Mouse (Mus musculus) intestine, embryonic 15.5 days (tissue): ENCODE data around the gene Zkscan7. TPM values are rescaled to one million over a fixed set of nuclear protein-coding genes. Genes with fewer than 3 reads are reported as not detected.

Source experiments
- ATAC-seq: fragments of 200-750 bp; cut with Nextera tagmentation; 2 replicates; pipeline ENCODE4 v1.8.0; 2017; ENCODE audit warnings: moderate TSS enrichment, moderate library complexity
- H3K27ac ChIP-seq: fragments of 300-500 bp; sonication (generic); 2 replicates; pipeline ENCODE4 v1.5.1; 2015; ENCODE audit warnings: mild to moderate bottlenecking, inconsistent platforms
- H3K27me3 ChIP-seq: fragments of 300-500 bp; sonication (generic); replicated peaks from 2 replicates; pipeline ENCODE4 v1.6.1; 2015; ENCODE audit warnings: inconsistent platforms
- H3K36me3 ChIP-seq: fragments of 300-500 bp; sonication (generic); 2 replicates; pipeline ENCODE4 v1.6.1; 2015; ENCODE audit warnings: inconsistent platforms
- H3K4me1 ChIP-seq: fragments of 300-500 bp; sonication (generic); replicated peaks from 2 replicates; pipeline ENCODE4 v1.6.1; 2015; ENCODE audit warnings: inconsistent platforms
- H3K4me2 ChIP-seq: fragments of 300-500 bp; sonication (generic); replicated peaks from 2 replicates; pipeline ENCODE4 v1.6.1; 2015; ENCODE audit warnings: mild to moderate bottlenecking, inconsistent platforms
- H3K4me3 ChIP-seq: fragments of 300-500 bp; sonication (generic); replicated peaks from 2 replicates; pipeline ENCODE4 v1.5.1; 2015; ENCODE audit warnings: inconsistent platforms
- H3K9ac ChIP-seq: fragments of 300-500 bp; sonication (generic); 2 replicates; pipeline ENCODE4 v1.6.1; 2015; ENCODE audit warnings: inconsistent platforms
- H3K9me3 ChIP-seq: fragments of 300-500 bp; sonication (generic); 2 replicates; pipeline ENCODE4 v1.6.1; 2016; ENCODE audit warnings: inconsistent platforms
- WGBS: fragments of 180-500 bp; shearing (Covaris S2); methylation state at CpG from one replicate; pipeline ENCODE4 v1.1.7; 2015; 5-methylcytosine and 5-hydroxymethylcytosine counted together
- polyA plus RNA-seq: library from polyadenylated mRNA; unstranded; fragments of >200 nt; fragmentation: Nextera tagmentation; extraction: Ambion mirVana; gene quantifications from 2 replicates; pipeline ENCODE4 v1.2.1, GENCODE M21; 2015

Gene Zkscan7
- polyA plus RNA-seq, 1 experiment from 2014 or later: 2.8 TPM

GRCm38 (mm10) chr9:122922936-122923381 lies 37.5 kb downstream of the Zkscan7 start, which contains the start of gene Zfp105:
TSS of gene Zfp105 (plus strand) at chr9:122923072.
- WGBS: under 1% methylated on average over 43 of the region's 43 CpGs
- H3K9me3 ChIP-seq: no peaks in the 10 kb centered on the region
- peak; percentile 97 for ATAC-seq
- peak within 1 kb of the TSS; percentile 89 for H3K9ac ChIP-seq
- peaks cover 26% of the 10 kb centered on the region for H3K36me3 ChIP-seq
- H3K4me2 ChIP-seq: peak within 1 kb of the TSS; percentile 80
- no peaks in the 10 kb centered on the region for H3K4me1 ChIP-seq
- no peaks in the 10 kb centered on the region for H3K27me3 ChIP-seq
- H3K27ac ChIP-seq: peak within 1 kb of the TSS; percentile 79
- peak within 1 kb of the TSS; percentile 78 for H3K4me3 ChIP-seq

GRCm38 (mm10) chr9:122928915-122929314 lies 43.4 kb downstream of the Zkscan7 start:
- Histone ChIP-seq H3K9ac (no peak overlapping the region), H3K36me3 (peaks cover 47% of the 10 kb centered on the region), H3K4me2 (no peak overlapping the region), H3K4me3 (no peak overlapping the region), H3K4me1 (no peaks in the 10 kb centered on the region), H3K27me3 (no peaks in the 10 kb centered on the region), H3K27ac (no peak overlapping the region), H3K9me3 (no peaks in the 10 kb centered on the region)
- 95% methylated on average over 3 of the region's 3 CpGs for WGBS
- ATAC-seq: no peak

Other genes starting within 250 kb of the Zkscan7 start
- gene Topaz1, start 138.3 kb upstream of the Zkscan7 start, polyA plus RNA-seq: not detected in 2 replicates
- gene Tcaim, start 80.1 kb upstream of the Zkscan7 start, polyA plus RNA-seq: 5.1 and 5.7 TPM in 2 replicates
- 0.29 TPM in 1 of 2 replicates, not detected in the other for gene Gm35549, start 41.6 kb upstream of the Zkscan7 start, polyA plus RNA-seq
- 46.6 and 48.3 TPM in 2 replicates for gene Zfp445, start 19.7 kb upstream of the Zkscan7 start, polyA plus RNA-seq
- gene Zfp105, start 37.4 kb downstream of the Zkscan7 start, polyA plus RNA-seq: 12.2 and 13.7 TPM in 2 replicates
- 32.8 and 33.7 TPM in 2 replicates for gene 1110059G10Rik, start 65.3 kb downstream of the Zkscan7 start, polyA plus RNA-seq
- 44.9 and 46.1 TPM in 2 replicates for gene Kif15, start 65.4 kb downstream of the Zkscan7 start, polyA plus RNA-seq
- 19.2 and 19.3 TPM in 2 replicates for gene Tmem42, start 135.6 kb downstream of the Zkscan7 start, polyA plus RNA-seq
- gene Tgm4, start 149.0 kb downstream of the Zkscan7 start, polyA plus RNA-seq: 0.26 and 0.45 TPM in 2 replicates
- gene Zdhhc3, start 227.5 kb downstream of the Zkscan7 start, polyA plus RNA-seq: 78.6 and 82.6 TPM in 2 replicates
- 135 and 138 TPM in 2 replicates for gene Exosc7, start 227.5 kb downstream of the Zkscan7 start, polyA plus RNA-seq